Mouse (Mus musculus): ENCODE data around the gene Gm49673. TPM values are rescaled to one million over a fixed set of nuclear protein-coding genes. Genes with fewer than 3 reads are reported as not detected.
A peak's percentile ranks its signal among the peaks of the same experiment; 100 is the strongest.
"Not testable (repeated sequence)": the region's sequence is repeated elsewhere in the genome, so short reads cannot be mapped to it uniquely, and the experiment has no call there.

Gm49673 gene
- total RNA-seq, 4 experiments from 2014 or later, result 0.28 to 1.0 TPM; not detected in 2

GRCm38 (mm10) chr17:8138116-8138515 is 9.5 kb downstream of the Gm49673 start:
- not testable (repeated sequence) for DNase-seq (ENCODE audit: low spot score in 2 of 2)

DNA sequence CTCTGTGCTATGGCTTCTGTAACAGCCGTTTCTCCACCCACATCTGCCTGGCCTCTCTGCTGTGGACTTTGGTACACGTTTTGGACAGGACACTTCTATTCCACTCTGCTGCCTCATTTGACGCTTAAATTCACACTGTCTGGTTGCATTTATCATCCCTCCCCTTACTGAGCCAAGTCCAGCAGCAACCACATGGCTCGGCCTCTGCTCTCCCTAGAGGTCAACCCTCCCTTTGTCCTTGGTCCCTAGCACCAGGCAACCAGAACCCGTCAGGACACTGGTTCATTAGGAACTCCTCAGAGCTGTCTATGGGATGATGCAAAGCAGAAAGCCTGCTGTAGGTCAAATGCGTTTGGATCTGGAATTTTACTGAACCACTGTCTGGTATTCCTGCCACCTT is 16.7 kb downstream of the Gm49673 start:
- not testable (repeated sequence) for DNase-seq (ENCODE audit: low spot score in 2 of 2)

DNA sequence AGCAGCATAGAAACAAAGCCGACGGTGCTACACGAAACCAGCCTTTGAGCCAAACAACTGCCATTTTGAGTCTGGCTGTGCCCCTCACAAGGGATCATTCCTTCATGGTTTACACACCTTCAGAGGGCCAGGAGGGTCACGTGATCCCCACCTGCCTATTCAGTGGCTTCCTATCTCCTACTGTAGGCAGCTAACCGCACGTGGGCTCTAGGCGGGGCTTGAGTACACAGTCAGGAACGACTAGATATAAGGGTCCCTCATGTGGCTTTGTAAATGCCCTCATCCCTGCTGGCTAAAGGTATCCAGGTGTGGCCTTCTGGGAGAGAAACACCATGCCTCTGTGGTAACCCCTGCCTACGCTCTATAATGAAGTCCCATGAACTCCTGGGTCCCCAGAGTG is 18.0 kb downstream of the Gm49673 start:
- not testable (repeated sequence) for DNase-seq (ENCODE audit: low spot score in 2 of 2)

- not testable (repeated sequence) for DNase-seq (ENCODE audit: low spot score in 2 of 2)
Measured at GRCm38 (mm10) chr17:8128326-8128993, 19.1 kb downstream of the Gm49673 start.

DNA sequence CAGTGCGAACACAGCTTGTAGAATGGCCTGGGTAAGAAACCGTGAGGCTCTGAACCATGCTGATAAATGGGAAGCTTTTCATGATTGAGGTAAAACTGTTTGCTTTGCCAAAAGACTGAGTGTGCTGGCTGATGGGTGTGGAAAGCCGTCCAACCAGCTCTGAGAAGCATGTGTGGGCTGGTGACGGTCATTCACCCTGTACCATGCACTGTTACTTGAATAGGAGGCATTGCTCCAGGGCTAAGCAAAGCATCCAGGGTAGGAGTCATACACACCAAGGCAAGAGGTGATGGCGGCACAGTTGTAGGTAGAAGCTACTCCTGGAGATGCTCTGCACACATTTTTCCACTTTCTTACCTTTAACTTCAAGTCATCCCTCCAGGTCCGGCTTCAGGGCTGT is 23.0 kb downstream of the Gm49673 start:
- not testable (repeated sequence) for DNase-seq (ENCODE audit: low spot score in 2 of 2)

GRCm38 (mm10) chr17:8122974-8123373 is 24.6 kb downstream of the Gm49673 start:
- DNase-seq (ENCODE audit: low spot score in 2 of 2), result not testable (repeated sequence)

GRCm38 (mm10) chr17:8116928-8117327 is 30.7 kb downstream of the Gm49673 start:
- not testable (repeated sequence) for DNase-seq (ENCODE audit: low spot score in 2 of 2)

DNA sequence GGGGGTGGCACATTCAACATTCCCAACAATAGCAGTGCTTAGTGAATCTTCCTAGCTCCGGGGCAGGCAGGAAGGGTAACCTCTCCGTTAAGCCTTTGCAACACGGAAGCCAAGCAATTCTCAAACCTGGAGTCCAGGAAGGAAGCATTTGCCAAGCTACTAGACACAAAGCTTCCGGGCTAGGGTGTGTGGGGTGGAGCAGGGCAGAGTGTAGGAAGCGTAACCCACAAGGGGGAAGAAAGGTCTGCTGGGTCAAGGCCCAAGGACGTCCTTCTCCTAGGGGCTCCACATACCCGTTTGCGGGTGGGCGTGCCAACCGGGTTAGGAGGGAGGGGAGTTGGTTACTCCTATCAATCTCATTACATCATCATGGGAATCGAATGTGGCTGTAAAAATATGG is 31.2 kb downstream of the Gm49673 start:
- not testable (repeated sequence) for DNase-seq (ENCODE audit: low spot score in 2 of 2)

GRCm38 (mm10) chr17:8112199-8112598 is 35.4 kb downstream of the Gm49673 start:
- DNase-seq (ENCODE audit: low spot score in 2 of 2), result not testable (repeated sequence)

- not testable (repeated sequence) for DNase-seq (ENCODE audit: low spot score in 2 of 2)
Measured at GRCm38 (mm10) chr17:8101297-8101609, 46.3 kb downstream of the Gm49673 start.

DNA sequence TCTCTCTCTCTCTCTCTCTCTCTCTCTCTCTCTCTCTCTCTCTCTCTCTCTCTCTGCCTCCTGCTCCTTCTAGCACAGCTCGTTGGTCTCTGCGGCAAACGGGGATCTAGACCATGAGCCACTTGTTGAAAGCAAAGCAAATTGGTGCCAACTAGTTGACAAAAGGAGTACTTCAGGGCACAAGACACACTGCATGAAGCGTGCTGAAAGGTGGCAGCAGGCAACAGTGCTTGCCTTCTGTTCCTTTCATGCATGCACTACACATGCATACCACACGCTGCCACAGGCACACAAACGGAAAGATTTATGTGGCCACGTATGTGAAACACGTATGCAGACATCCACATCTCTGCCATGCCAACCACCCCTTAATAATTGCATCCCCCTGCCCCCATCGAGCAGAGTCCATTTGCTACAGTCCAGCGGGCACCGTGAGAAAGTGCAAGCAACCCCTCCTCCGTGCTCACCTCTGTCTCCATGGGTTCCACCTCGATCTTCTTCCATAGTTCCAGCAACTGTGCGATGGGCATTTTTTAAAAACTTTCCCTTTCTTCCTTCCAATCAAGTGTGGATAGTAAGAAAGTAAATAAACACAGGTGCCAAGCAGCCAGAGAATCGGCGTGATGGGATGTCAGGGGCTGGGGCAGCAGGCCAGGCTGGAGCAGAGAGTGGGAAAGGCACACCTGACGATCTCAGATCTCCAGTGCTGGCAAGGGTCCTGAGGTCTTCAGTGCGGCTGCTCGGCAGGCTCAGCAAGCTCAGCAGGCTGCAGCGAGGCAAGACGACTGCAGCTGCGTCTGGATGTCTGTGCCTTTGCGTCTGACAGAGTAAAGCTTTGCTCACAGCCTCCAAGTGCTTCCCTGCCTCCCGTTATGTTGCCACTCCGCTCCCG is 46.9 kb downstream of the Gm49673 start:
- not testable (repeated sequence) for DNase-seq (ENCODE audit: low spot score in 2 of 2)

DNA sequence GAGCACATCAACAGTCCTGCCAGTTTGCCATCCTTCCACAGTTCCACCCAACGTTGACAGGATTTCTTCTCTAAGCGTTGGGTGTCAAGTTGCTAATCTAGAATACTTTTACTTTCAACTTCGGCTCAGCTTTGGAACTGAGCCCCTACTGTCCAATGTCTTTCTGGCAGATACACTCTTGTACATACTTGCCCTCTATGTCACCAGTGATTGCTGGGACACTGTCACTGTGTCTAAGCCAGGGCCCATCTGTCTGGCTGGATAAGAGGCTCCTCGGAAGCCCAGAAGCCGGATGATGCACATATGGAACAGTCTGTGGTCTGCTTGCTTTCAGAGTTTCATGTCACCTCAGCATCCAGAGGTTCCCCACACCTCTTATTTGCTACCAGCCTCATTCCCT is 51.4 kb downstream of the Gm49673 start:
- not testable (repeated sequence) for DNase-seq (ENCODE audit: low spot score in 2 of 2)

DNA sequence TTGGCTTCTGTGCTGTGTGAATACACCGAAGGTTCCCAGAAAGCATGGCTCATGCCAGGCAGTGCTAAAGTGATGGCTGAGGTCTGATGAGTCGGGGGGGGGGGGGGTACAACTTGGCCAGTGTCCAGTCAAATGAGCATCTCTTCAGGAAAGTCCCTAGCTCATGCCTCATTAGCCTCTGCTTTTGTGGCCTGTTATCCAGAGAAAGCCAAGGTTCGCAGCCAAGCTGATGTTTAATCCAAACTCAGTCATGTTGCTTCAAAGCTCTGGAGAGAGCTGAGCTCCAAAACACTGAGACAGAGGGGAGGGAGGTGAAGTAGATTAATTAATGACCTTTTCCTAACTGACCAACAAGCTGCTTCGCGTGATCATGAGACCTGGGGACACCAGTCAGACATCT is 51.9 kb downstream of the Gm49673 start:
- not testable (repeated sequence) for DNase-seq (ENCODE audit: low spot score in 2 of 2)

- DNase-seq (ENCODE audit: low spot score in 2 of 2), result not testable (repeated sequence)
Measured at GRCm38 (mm10) chr17:8092537-8093526, 54.8 kb downstream of the Gm49673 start.

- DNase-seq (ENCODE audit: low spot score in 2 of 2), result not testable (repeated sequence)
Measured at GRCm38 (mm10) chr17:8091320-8091719, 56.3 kb downstream of the Gm49673 start.

GRCm38 (mm10) chr17:8069847-8070246 is 77.7 kb downstream of the Gm49673 start:
- DNase-seq (ENCODE audit: low spot score in 2 of 2), result not testable (repeated sequence)

- not testable (repeated sequence) for DNase-seq (ENCODE audit: low spot score in 2 of 2)
Measured at GRCm38 (mm10) chr17:8056637-8057138, 90.9 kb downstream of the Gm49673 start.

DNA sequence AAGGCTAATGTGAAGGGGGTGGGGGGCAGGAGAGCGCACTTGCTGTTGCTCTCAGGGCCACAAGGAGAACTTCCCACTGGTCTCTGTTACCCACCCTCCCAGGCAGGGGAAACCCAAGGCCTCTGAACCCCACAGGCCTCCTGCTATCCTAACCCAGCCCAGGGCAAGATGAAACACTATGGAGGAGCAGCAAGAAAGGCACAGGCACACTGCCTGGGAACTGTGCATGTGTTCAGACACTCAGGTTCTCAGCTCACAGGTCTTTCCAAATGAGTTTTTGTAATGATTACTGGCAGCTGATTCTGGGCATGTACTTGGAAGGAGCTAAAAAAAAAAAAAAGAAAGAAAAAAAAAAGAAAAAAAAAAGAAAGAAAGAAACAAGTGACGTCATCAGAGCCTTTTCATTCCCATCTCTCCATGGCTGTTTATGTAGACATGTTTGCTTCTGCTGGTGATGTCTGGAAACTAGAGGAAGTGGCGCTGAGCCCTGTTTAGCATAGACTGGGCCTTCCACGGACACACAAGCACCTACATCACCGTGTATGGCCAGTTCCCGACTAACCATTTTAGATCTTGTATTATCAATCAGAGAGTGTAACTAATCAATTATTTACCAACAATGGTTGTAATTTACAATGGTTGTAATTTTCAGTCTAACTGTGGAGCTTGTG is 91.5 kb downstream of the Gm49673 start:
- not testable (repeated sequence) for DNase-seq (ENCODE audit: low spot score in 2 of 2)

DNA sequence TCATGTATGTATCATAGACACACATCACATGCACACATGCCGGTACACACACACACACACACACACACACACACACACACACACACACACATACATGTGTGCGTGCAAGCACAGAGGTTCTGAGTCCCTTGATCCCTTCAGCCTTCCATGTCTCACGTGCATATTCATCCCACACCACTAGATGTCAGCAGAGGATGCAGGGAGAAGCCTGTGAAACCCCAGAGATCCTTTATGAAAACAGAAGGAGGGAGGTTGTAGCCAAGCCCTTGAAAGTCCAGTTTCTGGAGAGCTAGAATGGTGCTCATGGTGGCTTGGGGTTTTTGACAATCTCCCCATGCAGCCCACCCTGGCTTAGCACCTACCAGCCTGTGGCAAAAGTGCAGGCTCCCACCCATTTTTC is 96.3 kb downstream of the Gm49673 start:
- peak; percentile 24 to 59 for DNase-seq (ENCODE audit: low spot score in 2 of 2)

- not testable (repeated sequence) for DNase-seq (ENCODE audit: low spot score in 2 of 2)
Measured at GRCm38 (mm10) chr17:8050218-8050617, 97.4 kb downstream of the Gm49673 start.

All from left cerebral cortex, adult 8-10 months (tissue).